17 mouse cellular contexts compared by ENCODE assay signal in the genomic region with DNA sequence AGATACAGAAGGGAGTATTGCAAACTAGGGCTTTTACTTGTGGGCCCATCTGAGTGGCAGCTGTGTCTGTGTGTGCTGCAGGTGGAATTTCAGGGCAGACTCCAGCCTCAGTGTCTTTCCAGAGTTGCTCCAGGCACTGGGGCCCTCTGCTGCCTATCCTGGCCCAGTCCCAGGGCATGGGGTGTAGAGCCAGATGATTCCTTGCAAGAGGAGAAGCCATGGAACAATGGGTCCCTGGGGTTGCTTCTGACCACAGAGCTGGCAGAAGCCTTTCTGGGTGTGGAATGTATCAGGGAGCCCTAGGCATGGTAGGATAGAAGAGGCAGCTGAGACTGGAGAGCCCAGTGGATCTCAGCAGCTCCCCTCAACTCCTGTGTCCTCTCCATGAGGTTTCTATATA. TPM values are rescaled to one million over a fixed set of nuclear protein-coding genes. Genes with fewer than 3 reads are reported as not detected.
DNase-seq lines count a peak whose midpoint lies in the region; ATAC-seq lines count a peak whose summit lies in the region.
"Had no signal": no experiment of that assay in that cellular context is flagged by ENCODE, and none has a peak within 500 bp of the region (broad histone marks: within the 10 kb centered on the region; RNA-seq: fewer than 3 reads in every experiment).

No protein-coding gene starts in this region.

- no peaks in the 10 kb centered on the region for H3K27me3 ChIP-seq in heart, embryonic 13.5 days (replicated peaks)
- H3K27me3 ChIP-seq: forebrain, embryonic 12.5 days had no signal

- H3K9ac ChIP-seq in heart, embryonic 13.5 days: peak overlapping the region; percentile 37; the same call in 1 of the 2 replicates
- H3K9ac ChIP-seq: forebrain, embryonic 12.5 days; lung, embryonic 14.5 days had no signal

- no peaks in the 10 kb centered on the region for H3K36me3 ChIP-seq in heart, embryonic 13.5 days

- no peak for ATAC-seq in heart, embryonic 13.5 days (ENCODE audit: extremely low read depth, insufficient number of reproducible peaks, low FRiP score, low TSS enrichment)
- ATAC-seq: intestine, embryonic 16.5 days had no signal

- no peak overlapping the region for H3K4me2 ChIP-seq in heart, embryonic 13.5 days
- H3K4me2 ChIP-seq: forebrain, embryonic 12.5 days; lung, embryonic 14.5 days; midbrain, embryonic 11.5 days had no signal

- no peaks in the 10 kb centered on the region for H3K9me3 ChIP-seq in heart, embryonic 13.5 days
- H3K9me3 ChIP-seq: forebrain, embryonic 12.5 days had no signal

- peaks cover 74% of the 10 kb centered on the region for H3K4me1 ChIP-seq in heart, embryonic 13.5 days

- H3K4me3 ChIP-seq in heart, embryonic 13.5 days: no peak overlapping the region
- H3K4me3 ChIP-seq: forebrain, embryonic 12.5 days; heart, adult 2 months had no signal

- intact Hi-C loops in heart, postnatal 14 days (cut with DNase I): no loop called here

- no peak for DNase-seq in heart, adult 8-10 months (ENCODE audit: low spot score)
- peak; percentile 94 for DNase-seq in Muller cell, postnatal 12 days (ENCODE audit: inconsistent ontology term)
- peak; percentile 31 to 60 for DNase-seq in adrenal gland, postnatal 36 days
- DNase-seq in heart, postnatal 14 days: peak; percentile 35 to 52
- no peak for DNase-seq in spleen, postnatal 10 days (ENCODE audit: low spot score in 2 of 2)
- DNase-seq in thymus, postnatal 10 days (ENCODE audit: low spot score in 2 of 2): no peak
- DNase-seq: embryo, embryonic 11 days; kidney, postnatal 4 days; lung, embryonic 14.5 days; thymus, postnatal 14 days had no signal

- H3K27ac ChIP-seq in heart, embryonic 13.5 days (replicated peaks): no peak overlapping the region
- H3K27ac ChIP-seq: forebrain, embryonic 12.5 days; heart, adult 2 months had no signal

RNA-seq across cellular contexts. Expression of gene Kdm4b, which starts 5.4 kb away (rescaled TPM):
- 25.5 and 25.9 TPM in 2 replicates for polyA plus RNA-seq in heart, embryonic 13.5 days (2015; fragmentation: Nextera tagmentation; extraction: Ambion mirVana)
- total RNA-seq in heart, adult 8-10 months (2022): 10 to 100 TPM; 29.0 to 34.4 (median 32.4) TPM
- 10 to 100 TPM; 38.1 to 39.9 TPM for total RNA-seq in adrenal gland, postnatal 36 days (2021)
- total RNA-seq in heart, postnatal 14 days (2021): 10 to 100 TPM; 44.3 to 44.9 TPM

RNA-seq across cellular contexts. Expression of gene Uhrf1, which starts 28.1 kb away (rescaled TPM):
- 70.7 and 74.7 TPM in 2 replicates for polyA plus RNA-seq in heart, embryonic 13.5 days (2015; fragmentation: Nextera tagmentation; extraction: Ambion mirVana)
- 1 to 10 TPM; 1.5 to 2.6 (median 2.2) TPM for total RNA-seq in heart, adult 8-10 months (2022)
- 1 to 10 TPM; 5.9 to 9.4 TPM for total RNA-seq in adrenal gland, postnatal 36 days (2021)
- total RNA-seq in heart, postnatal 14 days (2021): 10 to 100 TPM in 1 of 2 experiments, 1 to 10 TPM in 1; 4.8 to 12.2 TPM

RNA-seq across cellular contexts. Expression of gene Arrdc5, which starts 31.2 kb away (rescaled TPM):
- polyA plus RNA-seq in heart, embryonic 13.5 days (2015; fragmentation: Nextera tagmentation; extraction: Ambion mirVana): not detected in 2 replicates
- under 1 TPM in 1 of 4 experiments, not detected in 3; 0.41 TPM for total RNA-seq in heart, adult 8-10 months (2022)
- not detected for total RNA-seq in adrenal gland, postnatal 36 days (2021)
- total RNA-seq in heart, postnatal 14 days (2021): under 1 TPM in 1 of 2 experiments, not detected in 1; 0.36 TPM
- total RNA-seq: heart, adult 2 months had no signal
- polyA plus RNA-seq: forebrain, embryonic 12.5 days; heart, adult 2 months; intestine, embryonic 16.5 days; limb, embryonic 11.5 days; lung, embryonic 14.5 days; midbrain, embryonic 11.5 days; small intestine, adult 2 months had no signal

RNA-seq across cellular contexts. Expression of gene Plin3, which starts 38.6 kb away (rescaled TPM):
- polyA plus RNA-seq in heart, embryonic 13.5 days (2015; fragmentation: Nextera tagmentation; extraction: Ambion mirVana): 67.1 and 71.8 TPM in 2 replicates
- total RNA-seq in heart, adult 8-10 months (2022): 100 to 1,000 TPM; 172 to 233 (median 219) TPM
- 100 to 1,000 TPM in 1 of 2 experiments, 10 to 100 TPM in 1; 51.4 to 106 TPM for total RNA-seq in adrenal gland, postnatal 36 days (2021)
- total RNA-seq in heart, postnatal 14 days (2021): 100 to 1,000 TPM; 115 to 133 TPM

RNA-seq across cellular contexts. Expression of gene Ticam1, which starts 54.7 kb away (rescaled TPM):
- 7.7 and 8.4 TPM in 2 replicates for polyA plus RNA-seq in heart, embryonic 13.5 days (2015; fragmentation: Nextera tagmentation; extraction: Ambion mirVana)
- total RNA-seq in heart, adult 8-10 months (2022): 1 to 10 TPM; 6.9 to 9.5 (median 8.1) TPM
- 10 to 100 TPM; 21.1 to 23.1 TPM for total RNA-seq in adrenal gland, postnatal 36 days (2021)
- total RNA-seq in heart, postnatal 14 days (2021): 10 to 100 TPM in 1 of 2 experiments, 1 to 10 TPM in 1; 9.5 to 11.4 TPM

Comparison
In these comparisons a context has a peak if more than half of its experiments do, and no peak if none do; other contexts are left out.
1. DNase-seq: peak in Muller cell, postnatal 12 days (single experiment), adrenal gland, postnatal 36 days (2 of 2) and heart, postnatal 14 days (2 of 2); none in heart, adult 8-10 months (single experiment), spleen, postnatal 10 days (0 of 2) and thymus, postnatal 10 days (0 of 2).